Mouse (Mus musculus) testis, adult 2 months (tissue): ENCODE measurements around the gene Fam155a. TPM values are rescaled to one million over a fixed set of nuclear protein-coding genes. Genes with fewer than 3 reads are reported as not detected.

ENCODE experiments used
- H3K27ac ChIP-seq: fragments of 200-500 bp; 2 replicates; pipeline ENCODE4 v1.5.1; 2012; ENCODE audit warnings: low read depth, low read length; ENCODE audit not compliant: control insufficient read depth, insufficient read depth
- H3K27me3 ChIP-seq: fragments of 200-500 bp; 2 replicates; pipeline ENCODE4 v1.6.1; 2012; ENCODE audit warnings: mild to moderate bottlenecking, low read length, moderate library complexity; ENCODE audit not compliant: control insufficient read depth, insufficient read depth
- H3K36me3 ChIP-seq: fragments of 200-500 bp; 2 replicates; pipeline ENCODE4 v1.6.1; 2012; ENCODE audit warnings: mild to moderate bottlenecking, low read length; ENCODE audit not compliant: control insufficient read depth, insufficient read depth
- H3K4me1 ChIP-seq: fragments of 200-500 bp; 2 replicates; pipeline ENCODE4 v1.6.1; 2012; ENCODE audit warnings: low read length; ENCODE audit not compliant: control insufficient read depth, insufficient read depth
- H3K4me3 ChIP-seq: fragments of 200-500 bp; 2 replicates; pipeline ENCODE4 v1.5.1; 2012; ENCODE audit warnings: low read depth, mild to moderate bottlenecking, low read length, moderate library complexity, mixed read lengths; ENCODE audit not compliant: control insufficient read depth
- CTCF ChIP-seq: fragments of 200-500 bp; IDR thresholded peaks from 2 replicates; pipeline ENCODE4 v1.5.1; 2012; ENCODE audit warnings: low read depth, mild to moderate bottlenecking, inconsistent platforms, low read length, moderate library complexity; ENCODE audit not compliant: control insufficient read depth, insufficient read depth, insufficient replicate concordance
- POLR2A ChIP-seq: fragments of 200-500 bp; IDR thresholded peaks from 2 replicates; pipeline ENCODE4 v1.6.1; 2012; ENCODE audit warnings: low read depth, mild to moderate bottlenecking, inconsistent platforms, low read length, moderate library complexity; ENCODE audit not compliant: control insufficient read depth
- polyA plus RNA-seq: library from polyadenylated mRNA; depleted of rRNA; stranded (reverse); fragments of >200 nt; gene quantifications from 2 replicates; pipeline ENCODE4 v1.2.3, GENCODE M21; 2012

Gene Fam155a
- polyA plus RNA-seq, 1 experiment = not detected

DNA sequence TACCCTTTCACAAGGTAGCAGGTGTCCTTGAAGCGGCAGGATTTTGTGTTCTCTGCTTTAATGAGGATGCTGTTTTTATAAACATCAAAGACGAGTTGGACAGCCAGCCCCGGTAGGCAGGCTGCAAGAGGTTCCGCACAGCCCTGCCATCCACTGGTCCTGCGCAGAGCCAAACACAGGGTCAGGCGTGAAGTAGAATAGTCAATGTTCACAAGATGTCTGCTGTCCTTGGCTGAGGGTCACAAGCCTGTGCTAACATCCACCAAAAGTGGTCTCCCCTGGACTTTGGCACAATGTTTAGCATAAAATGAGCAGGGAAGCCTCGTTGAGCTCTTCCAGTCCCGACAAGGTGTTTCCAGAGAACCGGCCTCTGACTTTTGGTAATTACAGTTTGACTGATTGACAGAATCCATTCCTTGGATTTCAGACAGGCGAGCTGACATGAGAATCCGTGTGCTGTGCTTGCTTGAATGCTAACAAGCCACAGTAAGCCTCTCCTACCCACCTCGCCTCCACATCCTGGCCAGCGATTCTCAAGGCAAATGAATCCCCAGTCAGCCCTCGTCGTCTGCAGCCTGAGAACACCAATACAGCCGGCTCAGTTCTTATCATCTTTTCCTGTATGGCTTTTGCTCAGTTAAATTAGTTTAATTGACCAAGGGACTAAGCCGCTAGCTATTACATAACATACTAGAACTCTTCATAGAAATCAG, 522.7 kb downstream of the Fam155a start:
- Histone ChIP-seq H3K36me3 (no peaks in the 10 kb centered on the region), H3K27ac (no peak overlapping the region), H3K4me3 (no peak overlapping the region), H3K27me3 (no peaks in the 10 kb centered on the region), H3K4me1 (no peaks in the 10 kb centered on the region; the same call in 1 of the 2 replicates)
- TF ChIP-seq CTCF = no peak
- no peak for TF ChIP-seq POLR2A

DNA sequence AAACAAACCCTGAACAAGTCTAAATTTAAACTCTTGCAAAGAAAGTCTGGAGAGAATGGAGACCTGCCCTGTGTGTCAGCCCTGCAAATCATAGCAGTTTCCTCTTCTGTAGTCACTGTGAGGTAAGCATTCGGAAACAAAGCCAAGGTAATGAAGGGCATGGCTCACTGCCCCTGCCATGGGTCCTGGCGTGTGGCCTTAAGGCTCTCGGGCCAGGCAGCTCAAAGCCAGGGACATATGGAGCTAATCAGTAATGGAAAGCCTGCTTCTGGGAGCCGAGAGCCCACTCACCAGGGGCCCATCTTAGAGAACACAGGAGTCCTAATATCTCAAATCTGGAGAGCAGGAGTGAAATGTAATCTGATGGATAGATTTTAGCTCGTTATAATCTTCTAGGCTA, 525.0 kb downstream of the Fam155a start:
- Histone ChIP-seq H3K27ac (no peak overlapping the region), H3K4me1 (no peaks in the 10 kb centered on the region; the same call in 1 of the 2 replicates), H3K36me3 (no peaks in the 10 kb centered on the region), H3K4me3 (no peak overlapping the region), H3K27me3 (no peaks in the 10 kb centered on the region)
- TF ChIP-seq POLR2A (no peak), CTCF (no peak)

DNA sequence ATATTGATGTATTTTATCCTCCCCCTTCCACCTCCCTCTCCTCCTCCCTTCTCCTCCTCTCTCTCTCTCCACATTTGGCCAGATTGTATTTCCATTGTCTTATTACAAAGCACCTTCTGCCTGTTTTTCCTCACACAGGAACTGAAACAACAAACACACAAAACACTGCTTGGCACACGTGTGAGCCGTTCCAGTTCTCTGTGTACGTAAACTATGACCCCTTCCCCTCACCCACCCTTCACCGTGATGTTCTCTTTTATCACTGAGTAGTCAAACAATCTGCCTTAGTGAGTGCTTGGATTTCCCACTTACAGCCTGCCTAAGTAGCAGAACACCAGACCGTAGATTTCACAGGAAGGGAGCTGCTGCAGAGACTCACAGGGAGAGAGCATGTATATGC, 530.0 kb downstream of the Fam155a start:
- TF ChIP-seq CTCF = no peak
- TF ChIP-seq POLR2A = no peak
- H3K36me3 ChIP-seq = no peaks in the 10 kb centered on the region
- no peaks in the 10 kb centered on the region for H3K27me3 ChIP-seq
- H3K27ac ChIP-seq = no peak overlapping the region
- H3K4me1 ChIP-seq = no peaks in the 10 kb centered on the region
- H3K4me3 ChIP-seq = no peak overlapping the region

DNA sequence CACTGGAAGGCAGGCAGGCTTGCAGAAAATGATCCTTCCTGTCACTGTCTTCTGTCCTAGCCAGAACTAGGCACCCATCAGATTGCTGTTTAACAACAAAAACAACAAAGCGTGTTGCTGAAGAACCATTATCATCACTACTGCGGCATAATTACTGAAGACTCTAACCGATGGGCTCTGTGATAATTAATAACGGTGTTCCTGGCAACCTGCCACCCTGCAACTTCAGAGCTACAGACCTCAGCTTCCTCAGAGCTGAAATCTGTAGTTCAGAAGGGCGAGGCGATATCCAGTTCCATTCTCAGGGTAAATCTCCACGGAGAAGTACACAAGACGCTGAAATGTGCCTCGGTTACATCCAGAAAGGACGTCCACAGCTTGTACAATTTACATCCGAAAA, 531.2 kb downstream of the Fam155a start:
- TF ChIP-seq CTCF (no peak), POLR2A (no peak)

DNA sequence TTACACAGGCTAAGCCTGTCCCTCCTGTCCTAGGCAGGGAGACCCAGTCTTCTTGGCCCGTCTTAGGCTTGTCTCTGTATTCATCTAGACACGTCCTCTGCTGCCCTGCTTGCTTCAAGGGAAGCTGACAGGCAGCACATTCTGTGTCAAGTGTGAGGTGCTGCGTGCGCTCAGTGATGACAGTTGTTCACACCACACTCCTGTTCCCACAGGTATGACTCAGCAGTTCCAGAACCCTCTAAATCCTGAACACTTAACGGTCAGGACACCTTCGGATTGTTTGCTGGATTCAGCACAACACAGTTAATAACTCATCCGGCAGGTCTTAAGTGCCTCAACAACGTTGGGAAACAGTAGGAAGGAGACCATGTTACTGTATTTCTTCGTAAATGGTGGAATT, 532.0 kb downstream of the Fam155a start:
- Histone ChIP-seq H3K27me3 (no peaks in the 10 kb centered on the region), H3K4me1 (no peaks in the 10 kb centered on the region), H3K4me3 (no peak overlapping the region), H3K36me3 (no peaks in the 10 kb centered on the region), H3K27ac (no peak overlapping the region)
- TF ChIP-seq CTCF (no peak), POLR2A (no peak)

More for the DNA sequence above, 531.2 kb downstream of the Fam155a start:
- H3K4me1 ChIP-seq = no peaks in the 10 kb centered on the region
- H3K27ac ChIP-seq = no peak overlapping the region
- no peaks in the 10 kb centered on the region for H3K36me3 ChIP-seq
- no peaks in the 10 kb centered on the region for H3K27me3 ChIP-seq
- no peak overlapping the region for H3K4me3 ChIP-seq

DNA sequence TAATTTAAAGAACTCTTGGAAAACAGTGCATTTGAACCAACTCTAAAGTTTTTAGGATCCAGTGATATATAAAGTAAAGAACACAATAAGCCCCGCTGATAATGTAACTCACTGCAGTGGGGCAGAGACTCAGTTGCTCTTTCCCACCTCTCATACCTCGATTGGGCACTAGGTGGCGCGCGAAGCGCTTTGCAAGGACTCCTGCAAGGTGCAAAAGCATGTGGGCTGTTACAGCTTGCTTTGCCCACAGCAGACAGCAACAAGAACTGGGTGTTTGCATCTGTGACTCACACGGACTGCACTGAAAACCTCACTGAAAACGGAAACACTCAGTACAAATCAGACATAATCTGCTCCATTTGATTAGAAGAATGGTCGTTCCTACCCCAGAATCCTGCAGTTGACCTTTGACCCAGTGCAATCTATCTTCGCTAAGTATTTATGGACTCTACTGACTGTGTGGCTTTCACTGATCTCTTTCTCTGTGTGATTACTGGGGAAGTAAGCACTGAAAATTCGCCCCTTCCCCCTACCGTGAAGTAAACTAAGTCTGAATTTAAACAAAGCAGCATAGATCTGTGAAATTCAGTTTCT, 537.5 kb downstream of the Fam155a start:
- Histone ChIP-seq H3K36me3 (no peaks in the 10 kb centered on the region), H3K4me3 (no peak overlapping the region), H3K27me3 (no peaks in the 10 kb centered on the region), H3K27ac (no peak overlapping the region), H3K4me1 (no peaks in the 10 kb centered on the region; the same call in 1 of the 2 replicates)
- peak; percentile 92; the same call in 1 of the 2 replicates for TF ChIP-seq CTCF
- no peak for TF ChIP-seq POLR2A

DNA sequence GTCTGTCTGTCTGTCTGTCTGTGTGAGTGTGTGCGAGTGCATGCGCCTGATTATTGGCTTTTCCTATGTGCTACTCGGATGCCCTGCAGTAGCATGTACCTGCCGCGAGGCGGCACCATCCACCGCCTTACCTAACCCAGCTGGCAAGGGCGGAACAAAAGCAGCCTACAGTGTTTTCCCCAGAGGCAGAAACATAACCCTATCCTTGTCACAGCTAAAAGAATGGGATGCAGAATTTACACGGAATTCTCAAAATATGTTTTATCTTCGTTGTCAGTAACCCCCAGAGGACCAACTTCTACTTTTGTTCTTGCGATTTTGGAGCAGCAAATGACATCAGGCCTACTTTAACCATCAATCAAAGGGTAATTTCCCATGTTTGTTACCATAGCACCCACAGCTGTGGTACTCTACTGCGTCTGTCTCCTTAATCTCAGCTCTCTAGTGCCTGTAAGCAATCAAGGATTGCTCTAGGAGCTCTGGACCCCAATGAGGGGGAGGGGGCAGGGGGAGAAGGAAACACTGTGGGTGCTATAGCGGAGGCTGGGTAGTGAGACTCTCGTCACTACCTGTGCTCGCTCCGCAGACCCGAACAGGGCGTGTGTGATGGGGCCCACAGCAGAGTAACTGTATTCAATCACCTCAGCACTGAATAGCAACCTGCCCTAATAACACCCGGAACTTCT, 543.0 kb downstream of the Fam155a start:
- H3K4me1 ChIP-seq = no peaks in the 10 kb centered on the region
- TF ChIP-seq POLR2A (no peak), CTCF (peak; percentile 97)
- H3K4me3 ChIP-seq = no peak overlapping the region
- no peaks in the 10 kb centered on the region for H3K27me3 ChIP-seq
- H3K36me3 ChIP-seq = no peaks in the 10 kb centered on the region
- H3K27ac ChIP-seq = no peak overlapping the region
